Comparison of ENCODE assay signal across 23 mouse cellular contexts in the genomic region with DNA sequence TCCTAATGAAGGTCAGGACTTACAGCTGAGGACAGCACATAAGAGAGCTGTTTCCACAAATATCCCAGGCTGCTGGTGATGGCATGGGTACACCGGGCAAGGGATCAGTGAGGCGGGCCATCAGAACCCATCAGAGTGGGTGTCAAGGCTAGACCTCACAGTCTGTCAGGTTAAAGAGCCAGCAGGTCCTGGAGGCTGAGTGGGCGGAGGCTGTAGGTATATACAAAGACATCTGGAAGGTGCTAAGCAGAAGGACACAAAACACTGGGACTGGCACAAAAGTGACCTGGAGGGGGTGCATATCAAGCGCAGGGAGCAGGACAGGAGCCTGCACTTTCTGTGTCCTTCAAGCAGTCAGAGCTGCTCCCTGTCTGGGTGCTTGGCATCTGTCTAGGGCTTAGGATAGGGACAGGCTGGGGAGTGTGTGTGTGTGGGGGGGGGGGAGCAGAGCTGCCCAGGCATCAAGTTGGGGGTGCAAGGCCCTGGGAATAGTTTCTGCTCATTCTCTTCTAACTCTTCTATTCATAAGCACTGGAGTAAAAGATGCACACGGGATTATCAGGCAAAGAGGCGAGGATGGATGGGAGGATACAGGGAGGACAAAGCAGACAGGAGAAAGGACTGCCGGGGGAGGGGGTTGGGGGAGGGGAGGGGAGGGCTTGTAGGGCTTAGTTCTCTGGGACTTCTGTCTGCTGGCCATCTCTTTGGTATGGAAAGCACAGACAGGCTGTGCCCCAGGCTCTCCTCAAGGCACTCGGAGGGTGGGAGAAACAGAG. TPM values are rescaled to one million over a fixed set of nuclear protein-coding genes. Genes with fewer than 3 reads are reported as not detected.
DNase-seq lines count a peak whose midpoint lies in the region; ATAC-seq and TF ChIP-seq lines count a peak whose summit lies in the region.
"Had no signal": no experiment of that assay in that cellular context is flagged by ENCODE, and none has a peak within 500 bp of the region (broad histone marks: within the 10 kb centered on the region; RNA-seq: fewer than 3 reads in every experiment).

No protein-coding gene starts in this region.

- no peak for TF ChIP-seq CTCF in forebrain, postnatal 0 days (IDR thresholded peaks at IDR 0.05; ENCODE audit: low read depth)

- no peaks in the 10 kb centered on the region for H3K36me3 ChIP-seq in forebrain, embryonic 12.5 days (replicated peaks)
- no peaks in the 10 kb centered on the region for H3K36me3 ChIP-seq in forebrain, postnatal 0 days (ENCODE audit: insufficient read depth)
- H3K36me3 ChIP-seq in hindbrain, embryonic 12.5 days, result no peaks in the 10 kb centered on the region
- no peaks in the 10 kb centered on the region for H3K36me3 ChIP-seq in hindbrain, embryonic 13.5 days
- H3K36me3 ChIP-seq in neural tube, embryonic 11.5 days (ENCODE audit: control insufficient read depth, insufficient read depth, low read length), result no peaks in the 10 kb centered on the region
- H3K36me3 ChIP-seq in neural tube, embryonic 13.5 days, result no peaks in the 10 kb centered on the region
- H3K36me3 ChIP-seq: heart, embryonic 15.5 days; intestine, embryonic 15.5 days had no signal

- DNase-seq in forebrain, postnatal 0 days, result no peak
- DNase-seq in neural tube, embryonic 11.5 days (ENCODE audit: low spot score), result no peak
- no peak for DNase-seq in neural tube, embryonic 10.5 days (ENCODE audit: extremely low spot score, low spot score)
- no peak for DNase-seq in right cerebral cortex, postnatal 25 days
- DNase-seq: adrenal gland, postnatal 25 days; cerebellum, adult 9-10 months; gastrocnemius, postnatal 25 days; heart, postnatal 4 days; kidney, adult 8-10 months; kidney, postnatal 10 days; retina, postnatal 1 day; thymus, adult 18-20 months; thymus, postnatal 36 days had no signal

- H3K27ac ChIP-seq in forebrain, embryonic 12.5 days, result 0 out of 2 replicates have a peak overlapping the region, but pooled peaks have one; percentile 26
- no peak overlapping the region for H3K27ac ChIP-seq in forebrain, postnatal 0 days (ENCODE audit: low read depth, low read length)
- no peak overlapping the region for H3K27ac ChIP-seq in hindbrain, embryonic 12.5 days
- no peak overlapping the region for H3K27ac ChIP-seq in hindbrain, embryonic 13.5 days
- H3K27ac ChIP-seq in neural tube, embryonic 11.5 days (ENCODE audit: low read depth, low read length), result no peak overlapping the region
- H3K27ac ChIP-seq in neural tube, embryonic 13.5 days (replicated peaks), result no peak overlapping the region
- H3K27ac ChIP-seq: heart, embryonic 15.5 days; intestine, embryonic 15.5 days; macrophage had no signal

- peaks cover 25% of the 10 kb centered on the region for H3K27me3 ChIP-seq in forebrain, embryonic 12.5 days
- H3K27me3 ChIP-seq in forebrain, postnatal 0 days (ENCODE audit: insufficient read depth, low read length), result no peaks in the 10 kb centered on the region; the same call in 1 of the 2 replicates
- H3K27me3 ChIP-seq in hindbrain, embryonic 12.5 days, result peaks cover 18% of the 10 kb centered on the region
- H3K27me3 ChIP-seq in hindbrain, embryonic 13.5 days, result peaks cover 40% of the 10 kb centered on the region
- H3K27me3 ChIP-seq in neural tube, embryonic 11.5 days (ENCODE audit: control insufficient read depth, insufficient read depth, low read length), result no peaks in the 10 kb centered on the region; the same call in 1 of the 2 replicates
- peaks cover 16% of the 10 kb centered on the region for H3K27me3 ChIP-seq in neural tube, embryonic 13.5 days
- H3K27me3 ChIP-seq: intestine, embryonic 15.5 days had no signal

- no peaks in the 10 kb centered on the region for H3K9me3 ChIP-seq in forebrain, embryonic 12.5 days
- H3K9me3 ChIP-seq in forebrain, postnatal 0 days (ENCODE audit: low read length), result peaks cover 5% of the 10 kb centered on the region; the same call in 1 of the 2 replicates
- no peaks in the 10 kb centered on the region for H3K9me3 ChIP-seq in hindbrain, embryonic 12.5 days (replicated peaks)
- peaks cover 4% of the 10 kb centered on the region; the same call in 1 of the 2 replicates for H3K9me3 ChIP-seq in hindbrain, embryonic 13.5 days
- H3K9me3 ChIP-seq in neural tube, embryonic 11.5 days (ENCODE audit: control insufficient read depth, low read length), result no peaks in the 10 kb centered on the region
- H3K9me3 ChIP-seq in neural tube, embryonic 13.5 days, result no peaks in the 10 kb centered on the region
- H3K9me3 ChIP-seq: heart, embryonic 15.5 days; intestine, embryonic 15.5 days had no signal

- ATAC-seq in forebrain, embryonic 12.5 days (ENCODE audit: low FRiP score), result peak; percentile 56
- ATAC-seq in forebrain, postnatal 0 days, result no peak; the same call in 1 of the 2 replicates
- 0 out of 2 replicates have a peak, but pooled peaks have one; percentile 26 for ATAC-seq in hindbrain, embryonic 12.5 days (ENCODE audit: low FRiP score)
- ATAC-seq in hindbrain, embryonic 13.5 days (ENCODE audit: low FRiP score), result no peak
- peak; percentile 50 for ATAC-seq in neural tube, embryonic 11.5 days (ENCODE audit: insufficient read depth, low FRiP score, low TSS enrichment)
- ATAC-seq in neural tube, embryonic 13.5 days (ENCODE audit: low read depth), result peak; percentile 42; the same call in 1 of the 2 replicates
- ATAC-seq: CD4-positive, CD25-positive, alpha-beta regulatory T cell, adult 4 months; intestine, embryonic 15.5 days had no signal

- WGBS in forebrain, embryonic 12.5 days, result 43% methylated on average over 8 of the region's 8 CpGs
- WGBS in forebrain, postnatal 0 days, result 52% methylated on average over 8 of the region's 8 CpGs
- 45% methylated on average over 8 of the region's 8 CpGs for WGBS in hindbrain, embryonic 12.5 days
- 45% methylated on average over 8 of the region's 8 CpGs for WGBS in hindbrain, embryonic 13.5 days
- 51% methylated on average over 8 of the region's 8 CpGs for WGBS in neural tube, embryonic 11.5 days
- WGBS in neural tube, embryonic 13.5 days, result 50% methylated on average over 8 of the region's 8 CpGs

- no peak overlapping the region for H3K4me2 ChIP-seq in forebrain, embryonic 12.5 days
- H3K4me2 ChIP-seq in forebrain, postnatal 0 days (ENCODE audit: low read depth), result no peak overlapping the region
- no peak overlapping the region for H3K4me2 ChIP-seq in hindbrain, embryonic 12.5 days (replicated peaks)
- no peak overlapping the region for H3K4me2 ChIP-seq in hindbrain, embryonic 13.5 days
- no peak overlapping the region for H3K4me2 ChIP-seq in neural tube, embryonic 11.5 days (ENCODE audit: low read depth)
- H3K4me2 ChIP-seq in neural tube, embryonic 13.5 days, result no peak overlapping the region
- H3K4me2 ChIP-seq: heart, embryonic 15.5 days; intestine, embryonic 15.5 days had no signal

- H3K4me1 ChIP-seq in forebrain, embryonic 12.5 days, result peaks cover 24% of the 10 kb centered on the region
- H3K4me1 ChIP-seq in forebrain, postnatal 0 days (ENCODE audit: insufficient read depth), result peaks cover 4% of the 10 kb centered on the region; the same call in 1 of the 2 replicates
- 0 out of 2 replicates have a peak, but pooled peaks cover 13% of the 10 kb centered on the region for H3K4me1 ChIP-seq in hindbrain, embryonic 12.5 days
- peaks cover 15% of the 10 kb centered on the region; the same call in 1 of the 2 replicates for H3K4me1 ChIP-seq in hindbrain, embryonic 13.5 days (replicated peaks)
- no peaks in the 10 kb centered on the region for H3K4me1 ChIP-seq in neural tube, embryonic 11.5 days (ENCODE audit: control insufficient read depth, insufficient read depth, low read length)
- no peaks in the 10 kb centered on the region for H3K4me1 ChIP-seq in neural tube, embryonic 13.5 days (replicated peaks)

- H3K9ac ChIP-seq in forebrain, embryonic 12.5 days, result 0 out of 2 replicates have a peak overlapping the region, but pooled peaks have one; percentile 7
- no peak overlapping the region for H3K9ac ChIP-seq in forebrain, postnatal 0 days
- H3K9ac ChIP-seq in hindbrain, embryonic 12.5 days, result no peak overlapping the region
- no peak overlapping the region for H3K9ac ChIP-seq in hindbrain, embryonic 13.5 days
- H3K9ac ChIP-seq in neural tube, embryonic 11.5 days (ENCODE audit: low read length), result no peak overlapping the region
- no peak overlapping the region for H3K9ac ChIP-seq in neural tube, embryonic 13.5 days
- H3K9ac ChIP-seq: heart, embryonic 15.5 days; intestine, embryonic 15.5 days had no signal

- H3K4me3 ChIP-seq in forebrain, embryonic 12.5 days (replicated peaks), result no peak overlapping the region
- H3K4me3 ChIP-seq in forebrain, postnatal 0 days (ENCODE audit: low read depth, low read length), result no peak overlapping the region
- H3K4me3 ChIP-seq in hindbrain, embryonic 12.5 days, result no peak overlapping the region
- no peak overlapping the region for H3K4me3 ChIP-seq in hindbrain, embryonic 13.5 days
- no peak overlapping the region for H3K4me3 ChIP-seq in neural tube, embryonic 11.5 days (ENCODE audit: low read depth, low read length)
- H3K4me3 ChIP-seq in neural tube, embryonic 13.5 days, result no peak overlapping the region
- H3K4me3 ChIP-seq: heart, embryonic 15.5 days; intestine, embryonic 15.5 days had no signal

RNA-seq across cellular contexts. Expression of gene Emilin3, which starts 6.2 kb away (rescaled TPM):
- 2.9 and 3.2 TPM in 2 replicates for polyA plus RNA-seq in forebrain, embryonic 12.5 days (2016; fragmentation: Nextera tagmentation; extraction: Ambion mirVana)
- total RNA-seq in forebrain, postnatal 0 days (2014; rRNA removed), result 0.46 and 1.5 TPM in 2 replicates
- polyA plus RNA-seq in forebrain, postnatal 0 days (2015; fragmentation: Nextera tagmentation; extraction: Ambion mirVana), result 0.23 and 0.42 TPM in 2 replicates
- polyA plus RNA-seq in hindbrain, embryonic 12.5 days (2016; fragmentation: Nextera tagmentation; extraction: Ambion mirVana), result 5.1 and 7.5 TPM in 2 replicates
- polyA plus RNA-seq in hindbrain, embryonic 13.5 days (2015; fragmentation: Nextera tagmentation; extraction: Ambion mirVana), result 0.90 and 1.6 TPM in 2 replicates
- 0.68 and 1.1 TPM in 2 replicates for polyA plus RNA-seq in neural tube, embryonic 11.5 days (2014; fragmentation: Nextera tagmentation; extraction: Ambion mirVana)
- 0.87 and 1.8 TPM in 2 replicates for polyA plus RNA-seq in neural tube, embryonic 13.5 days (2015; fragmentation: Nextera tagmentation; extraction: Ambion mirVana)
- total RNA-seq: adrenal gland, postnatal 25 days; liver, adult 2 months had no signal
- polyA plus RNA-seq: CD4-positive, CD25-positive, alpha-beta regulatory T cell, adult 4 months; liver, adult 2 months; macrophage; spleen, adult 2 months had no signal

RNA-seq across cellular contexts. Expression of gene Lpin3, which starts 37.9 kb away (rescaled TPM):
- 0.27 and 0.28 TPM in 2 replicates for polyA plus RNA-seq in forebrain, embryonic 12.5 days (2016; fragmentation: Nextera tagmentation; extraction: Ambion mirVana)
- total RNA-seq in forebrain, postnatal 0 days (2014; rRNA removed), result 0.10 and 0.31 TPM in 2 replicates
- polyA plus RNA-seq in forebrain, postnatal 0 days (2015; fragmentation: Nextera tagmentation; extraction: Ambion mirVana), result 0.27 and 0.30 TPM in 2 replicates
- 0.63 and 1.4 TPM in 2 replicates for polyA plus RNA-seq in hindbrain, embryonic 12.5 days (2016; fragmentation: Nextera tagmentation; extraction: Ambion mirVana)
- 0.44 and 0.49 TPM in 2 replicates for polyA plus RNA-seq in hindbrain, embryonic 13.5 days (2015; fragmentation: Nextera tagmentation; extraction: Ambion mirVana)
- polyA plus RNA-seq in neural tube, embryonic 11.5 days (2014; fragmentation: Nextera tagmentation; extraction: Ambion mirVana), result 0.24 and 0.29 TPM in 2 replicates
- 0.29 and 0.41 TPM in 2 replicates for polyA plus RNA-seq in neural tube, embryonic 13.5 days (2015; fragmentation: Nextera tagmentation; extraction: Ambion mirVana)
- polyA plus RNA-seq: macrophage had no signal

RNA-seq across cellular contexts. Expression of gene Zhx3, which starts 45.5 kb away (rescaled TPM):
- polyA plus RNA-seq in forebrain, embryonic 12.5 days (2016; fragmentation: Nextera tagmentation; extraction: Ambion mirVana), result 16.0 and 16.5 TPM in 2 replicates
- total RNA-seq in forebrain, postnatal 0 days (2014; rRNA removed), result 31.8 and 44.9 TPM in 2 replicates
- 12.9 and 18.5 TPM in 2 replicates for polyA plus RNA-seq in forebrain, postnatal 0 days (2015; fragmentation: Nextera tagmentation; extraction: Ambion mirVana)
- 16.0 and 18.0 TPM in 2 replicates for polyA plus RNA-seq in hindbrain, embryonic 12.5 days (2016; fragmentation: Nextera tagmentation; extraction: Ambion mirVana)
- polyA plus RNA-seq in hindbrain, embryonic 13.5 days (2015; fragmentation: Nextera tagmentation; extraction: Ambion mirVana), result 16.2 and 16.9 TPM in 2 replicates
- 10.3 and 10.7 TPM in 2 replicates for polyA plus RNA-seq in neural tube, embryonic 11.5 days (2014; fragmentation: Nextera tagmentation; extraction: Ambion mirVana)
- 14.9 and 15.8 TPM in 2 replicates for polyA plus RNA-seq in neural tube, embryonic 13.5 days (2015; fragmentation: Nextera tagmentation; extraction: Ambion mirVana)

Comparison
In these comparisons a context has a peak if more than half of its experiments do, and no peak if none do; other contexts are left out.
1. ATAC-seq: peak in forebrain, embryonic 12.5 days (single experiment), hindbrain, embryonic 12.5 days (single experiment), neural tube, embryonic 11.5 days (single experiment) and neural tube, embryonic 13.5 days (single experiment); none in forebrain, postnatal 0 days (single experiment) and hindbrain, embryonic 13.5 days (single experiment).